Mouse (Mus musculus) central nervous system, embryonic 11.5 days (tissue): ENCODE results near the gene Rrp12. TPM values are rescaled to one million over a fixed set of nuclear protein-coding genes. Genes with fewer than 3 reads are reported as not detected.

Experiments used
- polyA plus RNA-seq: library from polyadenylated mRNA; depleted of rRNA; stranded (reverse); fragments of >200 nt; gene quantifications from 2 replicates; pipeline ENCODE4 v1.2.3, GENCODE M21; 2012; rRNA removed

Gene Rrp12
- 15.6 and 20.9 TPM in 2 replicates for polyA plus RNA-seq

DNA sequence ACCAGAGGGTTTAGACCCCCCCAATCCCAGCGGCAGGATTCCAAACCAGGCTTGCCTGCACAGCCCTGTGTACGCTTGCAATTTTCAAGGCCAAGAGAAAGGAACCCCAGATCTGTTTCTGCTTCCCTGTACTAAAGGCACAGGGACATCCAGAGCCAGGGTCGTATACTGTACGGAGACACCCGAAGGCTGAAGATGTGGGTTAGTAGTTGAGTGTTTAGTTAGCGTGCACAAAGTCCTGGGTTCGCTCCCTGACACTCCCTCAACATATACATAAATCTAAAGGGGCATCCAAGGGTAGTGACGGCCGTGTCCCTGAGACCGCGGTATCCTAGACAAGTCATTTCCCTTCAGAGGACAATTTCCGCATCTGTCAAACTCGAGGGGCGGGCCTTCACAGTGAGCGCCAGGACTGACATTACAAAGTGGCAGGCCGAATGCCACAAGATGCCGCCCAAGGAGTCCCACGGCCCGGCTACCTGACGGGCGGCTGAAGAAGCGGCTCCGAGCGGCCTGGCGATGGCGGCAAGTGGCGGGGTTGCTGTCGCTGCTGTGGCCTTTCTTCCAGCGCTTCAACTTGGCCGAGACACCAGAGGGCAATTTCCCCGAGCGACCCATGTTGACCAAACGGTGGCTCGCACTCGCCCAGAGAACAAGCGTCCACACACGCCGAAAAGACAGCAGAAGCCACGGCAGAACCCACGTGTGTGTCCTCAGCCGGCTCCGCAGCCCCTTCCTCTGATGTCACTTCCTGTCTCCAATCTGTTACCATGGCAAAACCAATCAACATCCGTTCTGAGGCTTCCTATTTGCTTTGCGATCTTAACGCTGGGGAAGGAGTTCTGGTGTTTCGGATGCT lies at the start of gene Rrp12:
Gene Rrp12, minus strand, starts transcription at position 714 of the 859 bp plus-strand sequence.

DNA sequence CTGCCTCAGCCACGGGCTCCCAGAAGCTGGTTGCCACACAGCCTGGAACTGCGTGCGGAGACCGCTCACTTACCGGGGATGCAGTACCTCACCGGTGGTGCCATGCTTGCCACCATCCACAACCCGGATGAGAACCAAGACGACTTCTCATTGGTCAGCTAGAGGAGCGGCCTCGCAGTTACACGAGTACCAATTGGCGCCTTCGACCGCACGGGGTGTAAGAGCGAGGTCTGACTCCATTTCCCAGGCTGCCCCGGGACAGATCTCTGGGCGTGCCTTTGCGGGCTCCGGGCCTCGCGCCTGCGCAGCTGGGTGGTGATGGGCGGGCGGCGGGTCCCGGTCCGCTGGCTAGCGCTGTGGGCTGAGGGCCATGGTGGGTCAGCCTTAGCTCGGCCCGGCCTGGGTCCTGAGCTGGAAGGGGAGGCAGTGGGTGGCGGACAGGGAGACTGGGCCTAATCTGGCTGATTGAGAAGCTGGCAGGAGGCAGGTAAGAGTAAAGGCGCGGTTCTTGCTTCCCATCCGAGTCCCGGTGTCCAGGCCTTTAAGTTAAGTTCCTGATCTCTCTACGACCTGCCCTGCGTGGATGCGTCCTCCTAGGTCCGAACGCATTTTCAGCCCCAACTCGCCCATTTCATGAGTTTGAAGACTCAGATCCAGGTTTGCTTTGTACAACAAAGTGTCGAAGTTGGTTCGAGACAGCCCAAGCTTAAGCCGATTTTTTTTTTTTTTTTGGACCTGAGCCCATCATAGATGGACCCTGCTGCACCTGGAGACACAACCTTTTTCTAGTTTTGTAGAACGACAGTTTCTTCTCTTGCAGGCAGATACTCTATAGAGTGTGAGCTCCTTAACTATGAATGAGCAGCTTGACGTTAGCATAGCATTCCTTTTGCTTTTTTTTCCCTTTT lies 37.5 kb upstream of the Rrp12 start, which contains the start of the genes Exosc1 and Zdhhc16:
Gene Exosc1, minus strand, starts transcription at position 245 of the 908 bp plus-strand sequence.
Gene Zdhhc16, plus strand, starts transcription at position 302 of the 908 bp plus-strand sequence.

DNA sequence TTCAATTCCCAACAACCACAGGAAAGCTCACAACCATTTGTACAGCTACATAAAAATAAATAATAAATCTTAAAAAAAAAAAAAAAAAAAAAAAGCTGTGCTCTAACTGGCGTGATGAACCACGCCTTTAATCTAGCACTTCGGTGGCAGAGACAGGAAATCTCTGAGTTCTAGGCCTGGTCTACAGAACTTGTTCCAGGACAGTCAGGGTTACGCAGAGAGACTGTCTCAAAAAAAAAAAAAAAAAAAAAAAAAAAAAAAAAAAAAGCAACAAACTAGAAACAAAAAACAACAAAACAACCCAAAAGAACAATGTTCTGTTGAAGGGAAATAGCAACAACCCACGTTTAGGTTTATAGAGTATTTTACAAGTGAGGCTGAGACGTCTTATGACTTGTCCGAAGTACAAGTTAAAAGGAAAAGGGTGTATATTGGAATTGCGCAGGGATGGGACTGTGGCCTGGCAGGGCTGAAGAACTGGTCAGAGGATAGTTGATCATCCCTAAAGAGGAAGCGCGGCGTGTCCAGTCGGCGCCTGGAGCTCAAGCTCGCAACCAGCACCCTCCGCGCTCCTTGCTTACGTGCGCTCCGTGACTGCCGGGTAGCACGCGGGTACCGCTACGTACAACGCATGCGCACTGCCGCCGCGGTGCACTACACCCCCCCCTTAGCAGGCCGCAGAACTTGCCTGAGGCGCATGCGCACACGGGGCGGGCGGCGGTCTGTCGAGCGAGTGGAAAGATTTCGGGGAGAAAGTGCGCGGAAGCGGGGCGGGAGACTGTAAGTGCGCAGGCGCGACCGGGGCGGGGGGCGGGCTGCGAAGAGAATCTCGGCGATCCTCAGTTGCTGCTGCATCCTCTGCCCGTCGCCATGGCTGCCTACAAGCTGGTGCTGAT lies 15.5 kb upstream of the Rrp12 start, which contains the start of gene Pgam1:
Gene Pgam1, plus strand, starts transcription at position 746 of the 896 bp plus-strand sequence.

DNA sequence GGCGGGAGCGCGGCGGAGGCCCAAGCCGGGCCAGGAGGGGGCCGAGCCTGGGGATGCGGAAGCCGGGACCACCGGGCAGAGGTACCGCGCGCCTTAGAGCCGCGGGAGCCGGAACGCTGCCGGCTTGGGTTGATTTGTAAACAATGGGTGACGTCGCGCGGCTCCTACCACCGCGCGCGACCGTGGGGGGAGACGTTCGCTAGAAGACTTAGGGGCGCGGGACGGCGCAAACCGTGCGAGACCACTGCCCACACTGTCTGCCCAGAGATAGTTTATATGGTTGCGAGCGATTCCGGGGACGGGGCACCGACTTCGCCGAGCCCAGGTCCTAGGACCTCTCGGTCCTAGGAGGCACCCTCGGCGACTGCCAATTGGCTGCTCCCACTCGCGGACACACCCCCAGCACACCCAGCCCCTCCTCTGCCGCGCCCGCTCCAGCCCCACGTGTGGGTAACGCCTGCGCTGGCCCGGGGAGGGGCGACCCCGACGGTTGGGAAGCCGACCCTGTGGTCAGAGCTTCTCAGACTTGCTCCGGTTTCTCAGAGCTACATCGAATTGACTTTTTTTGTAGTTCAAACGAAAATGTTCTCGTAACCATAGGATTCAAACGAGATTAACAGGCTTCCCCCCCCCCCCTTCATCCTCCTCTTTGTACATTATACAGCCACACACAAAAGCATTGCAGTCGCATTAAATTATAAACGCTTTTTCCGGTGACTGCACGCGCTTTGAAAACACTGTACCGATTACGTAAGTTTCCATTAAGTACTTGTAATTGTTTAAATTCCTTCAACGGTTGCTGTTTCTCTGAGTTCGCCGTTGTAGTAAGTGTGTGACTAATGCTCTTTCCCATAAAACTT lies 47.8 kb downstream of the Rrp12 start, which contains the start of gene Frat2:
Gene Frat2, minus strand, starts transcription at position 141 of the 860 bp plus-strand sequence.

DNA sequence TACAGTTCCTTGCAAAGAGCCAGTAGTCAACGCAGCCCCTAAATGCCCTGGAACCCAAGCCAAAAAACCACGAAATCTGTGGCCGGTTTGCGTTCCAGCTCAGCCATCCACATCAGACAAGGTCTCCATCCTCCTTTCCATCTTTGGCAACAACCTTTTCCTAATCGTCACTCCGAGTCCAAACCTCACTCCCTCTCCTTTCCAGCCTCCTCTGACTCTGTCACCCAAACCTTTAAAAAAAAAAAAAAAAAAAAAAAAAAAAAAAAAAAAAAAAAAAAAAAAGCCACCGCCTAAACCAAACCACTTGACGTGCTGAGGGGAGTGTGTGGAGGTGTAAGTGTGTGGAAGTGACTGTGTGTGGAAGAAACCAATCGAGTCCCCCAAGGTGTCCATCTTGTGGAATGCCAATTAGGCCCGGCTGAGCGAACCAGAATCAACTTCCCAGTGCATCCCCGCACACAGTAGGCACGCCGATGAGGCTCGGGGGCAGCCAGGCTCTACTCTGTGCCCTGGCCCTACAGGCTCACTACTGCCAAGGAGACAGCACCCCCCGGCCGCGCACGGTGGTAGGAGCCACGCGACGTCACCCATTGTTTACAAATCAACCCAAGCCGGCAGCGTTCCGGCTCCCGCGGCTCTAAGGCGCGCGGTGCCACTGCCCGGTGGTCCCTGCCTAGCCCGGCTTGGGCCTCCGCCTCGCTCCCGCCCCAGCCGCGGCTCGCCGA lies 66.4 kb downstream of the Rrp12 start, which contains the start of gene Frat1:
Gene Frat1, plus strand, starts transcription at position 590 of the 725 bp plus-strand sequence.

Other genes starting within 250 kb of the Rrp12 start
- 10.7 and 11.0 TPM in 2 replicates for gene Slit1, start 152.5 kb downstream of the Rrp12 start, polyA plus RNA-seq
- gene Arhgap19, start 94.1 kb downstream of the Rrp12 start, polyA plus RNA-seq, result 34.4 and 46.3 TPM in 2 replicates
- 4.0 and 4.1 TPM in 2 replicates for gene Frat1, start 66.2 kb downstream of the Rrp12 start, polyA plus RNA-seq
- 8.5 and 19.1 TPM in 2 replicates for gene Frat2, start 48.0 kb downstream of the Rrp12 start, polyA plus RNA-seq
- gene Pgam1, start 15.8 kb upstream of the Rrp12 start, polyA plus RNA-seq, result 479 and 499 TPM in 2 replicates
- gene Exosc1, start 37.2 kb upstream of the Rrp12 start, polyA plus RNA-seq, result 42.9 and 47.1 TPM in 2 replicates
- 66.0 and 88.5 TPM in 2 replicates for gene Zdhhc16, start 37.3 kb upstream of the Rrp12 start, polyA plus RNA-seq
- 50.6 and 72.5 TPM in 2 replicates for gene Mms19, start 85.0 kb upstream of the Rrp12 start, polyA plus RNA-seq
- 11.9 and 16.2 TPM in 2 replicates for gene Ubtd1, start 85.6 kb upstream of the Rrp12 start, polyA plus RNA-seq
- gene Ankrd2, start 139.8 kb upstream of the Rrp12 start, polyA plus RNA-seq, result 0.08 and 0.11 TPM in 2 replicates
- 1.8 and 2.8 TPM in 2 replicates for gene Hoga1, start 149.4 kb upstream of the Rrp12 start, polyA plus RNA-seq
- gene 4933411K16Rik, start 156.1 kb upstream of the Rrp12 start, polyA plus RNA-seq, result 0.50 and 0.51 TPM in 2 replicates
- 48.5 and 49.9 TPM in 2 replicates for gene Morn4, start 190.2 kb upstream of the Rrp12 start, polyA plus RNA-seq
- 36.2 and 37.6 TPM in 2 replicates for gene Pi4k2a, start 194.3 kb upstream of the Rrp12 start, polyA plus RNA-seq
- gene Avpi1, start 232.9 kb upstream of the Rrp12 start, polyA plus RNA-seq, result 4.8 and 8.6 TPM in 2 replicates